ENCODE assay signal across 19 mouse cellular contexts in genomic region chr10:76229627-76230026, GRCm38 (mm10). TPM values are rescaled to one million over a fixed set of nuclear protein-coding genes. Genes with fewer than 3 reads are reported as not detected.
A peak's percentile ranks its signal among the peaks of the same experiment; 100 is the strongest.
DNase-seq lines count a peak whose midpoint lies in the region; ATAC-seq and TF ChIP-seq lines count a peak whose summit lies in the region.
"Had no signal": no experiment of that assay in that cellular context is flagged by ENCODE, and none has a peak within 500 bp of the region (broad histone marks: within the 10 kb centered on the region; RNA-seq: fewer than 3 reads in every experiment).

No protein-coding gene starts in this region.

- peaks cover 15% of the 10 kb centered on the region for H3K36me3 ChIP-seq in heart, postnatal 0 days (replicated peaks; ENCODE audit: control insufficient read depth, insufficient read depth, low read length)
- 0 out of 2 replicates have a peak, but pooled peaks cover 5% of the 10 kb centered on the region for H3K36me3 ChIP-seq in lung, embryonic 14.5 days (ENCODE audit: insufficient read depth)
- no peaks in the 10 kb centered on the region for H3K36me3 ChIP-seq in E14TG2a.4 (ENCODE audit: insufficient read depth, low read length)
- H3K36me3 ChIP-seq in splenic B cell, adult 2 months (ENCODE audit: control insufficient read depth, insufficient read depth, low read length, poor library complexity, severe bottlenecking), result no peaks in the 10 kb centered on the region
- peaks cover 15% of the 10 kb centered on the region for H3K36me3 ChIP-seq in forebrain, embryonic 12.5 days (replicated peaks)

- no peak for TF ChIP-seq EP300 in heart, postnatal 0 days (IDR thresholded peaks at IDR 0.05; ENCODE audit: low read depth)

- H3K4me2 ChIP-seq in heart, postnatal 0 days (ENCODE audit: low read depth, low read length), result no peak overlapping the region
- H3K4me2 ChIP-seq in lung, embryonic 14.5 days, result no peak overlapping the region
- no peak overlapping the region for H3K4me2 ChIP-seq in forebrain, embryonic 12.5 days
- H3K4me2 ChIP-seq: embryonic facial prominence, embryonic 13.5 days; forebrain, embryonic 15.5 days; heart, embryonic 11.5 days had no signal

- no peak overlapping the region for H3K4me3 ChIP-seq in heart, postnatal 0 days (ENCODE audit: low read depth, low read length)
- no peak overlapping the region for H3K4me3 ChIP-seq in lung, embryonic 14.5 days (ENCODE audit: low read depth, low read length)
- H3K4me3 ChIP-seq in E14TG2a.4 (replicated peaks; ENCODE audit: low read length), result no peak overlapping the region
- H3K4me3 ChIP-seq in forebrain, embryonic 12.5 days (replicated peaks), result no peak overlapping the region
- H3K4me3 ChIP-seq: embryonic facial prominence, embryonic 13.5 days; forebrain, embryonic 15.5 days had no signal

- H3K27ac ChIP-seq in heart, postnatal 0 days (ENCODE audit: low read depth), result no peak overlapping the region
- H3K27ac ChIP-seq in lung, embryonic 14.5 days (ENCODE audit: low read depth), result no peak overlapping the region
- H3K27ac ChIP-seq in forebrain, embryonic 12.5 days, result no peak overlapping the region
- H3K27ac ChIP-seq: embryonic facial prominence, embryonic 13.5 days; forebrain, embryonic 15.5 days; macrophage had no signal

- peak; percentile 21; the same call in 1 of the 2 replicates for TF ChIP-seq CTCF in heart, postnatal 0 days (IDR thresholded peaks at IDR 0.05; ENCODE audit: low read depth)
- TF ChIP-seq CTCF in lung, embryonic 14.5 days (IDR thresholded peaks at IDR 0.05; ENCODE audit: low read depth), result peak; percentile 37
- peak; percentile 64 for TF ChIP-seq CTCF in E14TG2a.4 (conservative IDR thresholded peaks at IDR 0.05; ENCODE audit: low read length)

- no peaks in the 10 kb centered on the region for H3K4me1 ChIP-seq in heart, postnatal 0 days (ENCODE audit: control insufficient read depth, insufficient read depth)
- no peaks in the 10 kb centered on the region for H3K4me1 ChIP-seq in lung, embryonic 14.5 days (ENCODE audit: insufficient read depth)
- no peaks in the 10 kb centered on the region for H3K4me1 ChIP-seq in E14TG2a.4 (replicated peaks; ENCODE audit: low read depth, low read length)
- H3K4me1 ChIP-seq in forebrain, embryonic 12.5 days, result no peaks in the 10 kb centered on the region
- H3K4me1 ChIP-seq: embryonic facial prominence, embryonic 13.5 days had no signal

- 67% methylated on average over 1 of the region's 1 CpGs for WGBS in heart, postnatal 0 days
- 81% methylated on average over 1 of the region's 1 CpGs for WGBS in lung, embryonic 14.5 days
- 83% methylated on average over 1 of the region's 1 CpGs for WGBS in forebrain, embryonic 12.5 days

- DNase-seq in heart, postnatal 0 days (ENCODE audit: low spot score), result no peak
- no peak for DNase-seq in heart, postnatal 14 days
- peak; percentile 20 for DNase-seq in lung, embryonic 14.5 days
- DNase-seq in lung, adult 18-20 months, result no peak
- DNase-seq in splenic B cell, adult 2 months (ENCODE audit: low read depth, low spot score), result peak; percentile 10
- DNase-seq: adrenal gland, postnatal 10 days; cerebellum, adult 18-20 months; gastrocnemius, postnatal 14 days; kidney, postnatal 14 days; midbrain, embryonic 14.5 days; right cerebral cortex, postnatal 14 days had no signal

- H3K9me3 ChIP-seq in heart, postnatal 0 days (replicated peaks; ENCODE audit: control insufficient read depth, low read length), result no peaks in the 10 kb centered on the region
- no peaks in the 10 kb centered on the region for H3K9me3 ChIP-seq in lung, embryonic 14.5 days (ENCODE audit: low read depth, low read length)
- H3K9me3 ChIP-seq in E14TG2a.4 (ENCODE audit: low read length), result no peaks in the 10 kb centered on the region
- H3K9me3 ChIP-seq in forebrain, embryonic 12.5 days, result no peaks in the 10 kb centered on the region
- H3K9me3 ChIP-seq: embryonic facial prominence, embryonic 13.5 days; forebrain, embryonic 15.5 days had no signal

- no peak for ATAC-seq in heart, postnatal 0 days (ENCODE audit: insufficient read depth, low read depth)
- ATAC-seq in lung, embryonic 14.5 days (ENCODE audit: insufficient read depth), result no peak
- ATAC-seq in forebrain, embryonic 12.5 days (ENCODE audit: low FRiP score), result no peak
- ATAC-seq: forebrain, embryonic 15.5 days had no signal

- H3K9ac ChIP-seq in heart, postnatal 0 days (replicated peaks; ENCODE audit: low read depth, low read length), result no peak overlapping the region
- H3K9ac ChIP-seq in lung, embryonic 14.5 days, result no peak overlapping the region
- H3K9ac ChIP-seq in forebrain, embryonic 12.5 days, result no peak overlapping the region
- H3K9ac ChIP-seq: embryonic facial prominence, embryonic 13.5 days; forebrain, embryonic 15.5 days had no signal

- intact Hi-C loops in heart, postnatal 14 days (cut with DNase I), result no loop called here

- H3K27me3 ChIP-seq in heart, postnatal 0 days (ENCODE audit: control insufficient read depth, insufficient read depth, low read length), result no peaks in the 10 kb centered on the region
- no peaks in the 10 kb centered on the region for H3K27me3 ChIP-seq in lung, embryonic 14.5 days (ENCODE audit: insufficient read depth, low read length)
- no peaks in the 10 kb centered on the region for H3K27me3 ChIP-seq in E14TG2a.4 (ENCODE audit: insufficient read depth, low read length)
- H3K27me3 ChIP-seq in splenic B cell, adult 2 months (ENCODE audit: control insufficient read depth, insufficient read depth, low read length, poor library complexity, severe bottlenecking), result no peaks in the 10 kb centered on the region
- no peaks in the 10 kb centered on the region for H3K27me3 ChIP-seq in forebrain, embryonic 12.5 days
- H3K27me3 ChIP-seq: embryonic facial prominence, embryonic 13.5 days; forebrain, embryonic 15.5 days had no signal

RNA-seq across cellular contexts. Expression of gene Prmt2, which starts 8.0 kb away (rescaled TPM):
- 24.2 and 27.7 TPM in 2 replicates for total RNA-seq in heart, postnatal 0 days (2014; rRNA removed; ENCODE audit: low replicate concordance)
- polyA plus RNA-seq in heart, postnatal 0 days (2015; fragmentation: Nextera tagmentation; extraction: Ambion mirVana), result 31.7 and 36.2 TPM in 2 replicates
- 10 to 100 TPM; 13.4 to 13.8 TPM for total RNA-seq in heart, postnatal 14 days (2021)
- 44.6 and 45.0 TPM in 2 replicates for polyA plus RNA-seq in lung, embryonic 14.5 days (2014; fragmentation: Nextera tagmentation; extraction: Ambion mirVana)
- polyA plus RNA-seq in forebrain, embryonic 12.5 days (2016; fragmentation: Nextera tagmentation; extraction: Ambion mirVana), result 111 and 127 TPM in 2 replicates

RNA-seq across cellular contexts. Expression of gene S100b, which starts 24.0 kb away (rescaled TPM):
- total RNA-seq in heart, postnatal 0 days (2014; rRNA removed; ENCODE audit: low replicate concordance), result 0.89 TPM in 1 of 2 replicates, not detected in the other
- polyA plus RNA-seq in heart, postnatal 0 days (2015; fragmentation: Nextera tagmentation; extraction: Ambion mirVana), result 0.70 and 0.86 TPM in 2 replicates
- 1 to 10 TPM in 1 of 2 experiments, under 1 TPM in 1; 1.00 to 1.8 TPM for total RNA-seq in heart, postnatal 14 days (2021)
- 0.16 TPM in 1 of 2 replicates, not detected in the other for polyA plus RNA-seq in lung, embryonic 14.5 days (2014; fragmentation: Nextera tagmentation; extraction: Ambion mirVana)
- polyA plus RNA-seq in forebrain, embryonic 12.5 days (2016; fragmentation: Nextera tagmentation; extraction: Ambion mirVana), result 0.53 and 0.59 TPM in 2 replicates
- total RNA-seq: hematopoietic stem cell, adult 5-6 weeks had no signal
- polyA plus RNA-seq: liver, adult 2 months; macrophage had no signal

Comparison
In these comparisons a context has a peak if more than half of its experiments do, and no peak if none do; other contexts are left out.
1. DNase-seq: peak in lung, embryonic 14.5 days (single experiment) and splenic B cell, adult 2 months (single experiment); none in heart, postnatal 0 days (single experiment), heart, postnatal 14 days (0 of 2) and lung, adult 18-20 months (0 of 2).
2. Peak in every context shown above with its lines, with median percentiles within 50 percentile points of each other: CTCF ChIP-seq.